Mouse (Mus musculus): Measurements from ENCODE around the gene Slc22a14.

GRCm38 (mm10) chr9:119321392-119322229 is 43.7 kb downstream of the Slc22a14 start:
- TF ChIP-seq CTCF (IDR thresholded peaks at IDR 0.05; ENCODE audit: borderline replicate concordance, insufficient read depth, low read depth, low read length) (no peak), POLR2A (IDR thresholded peaks at IDR 0.05; ENCODE audit: borderline replicate concordance, insufficient read depth, low read length) (no peak)

All from cerebellum, adult 2 months (tissue).